Mouse (Mus musculus) kidney, postnatal 36 days (tissue): ENCODE measurements at regions not wholly inside any gene's neighbourhood (a gene's known extent, or its start where the extent isn't known, plus 50 kb on each side); places are given as distances from the start of the nearest gene placed in this dataset.
A peak's percentile ranks its signal among the peaks of the same experiment; 100 is the strongest.

Source experiments
- DNase-seq, 2 experiments: peaks; one replicate each; pipeline ENCODE4 v3.0.0; 2021 to 2022; ENCODE audit warnings: mixed read lengths in 2 of 2

DNA sequence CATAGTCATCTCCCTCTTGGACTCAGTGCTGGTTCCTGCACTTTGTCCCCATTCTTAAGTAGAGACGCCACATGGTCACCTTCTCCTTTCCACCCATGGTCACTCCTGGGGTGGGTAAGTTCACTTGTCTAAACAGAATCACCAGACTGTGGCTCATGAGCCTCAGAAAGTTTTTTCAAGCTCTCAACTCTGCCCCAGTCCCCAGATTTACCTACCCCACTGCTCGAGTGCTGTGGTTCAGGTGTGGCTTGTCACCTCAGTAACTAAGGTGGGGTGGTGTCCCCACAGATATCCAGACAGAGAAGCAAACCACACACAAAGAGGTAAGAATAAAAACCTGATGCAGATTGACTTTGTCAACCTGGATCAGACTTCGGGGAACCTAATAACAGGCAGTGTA is 87.6 kb downstream of the Rpl10-ps3 start:
- DNase-seq, result no peak

DNA sequence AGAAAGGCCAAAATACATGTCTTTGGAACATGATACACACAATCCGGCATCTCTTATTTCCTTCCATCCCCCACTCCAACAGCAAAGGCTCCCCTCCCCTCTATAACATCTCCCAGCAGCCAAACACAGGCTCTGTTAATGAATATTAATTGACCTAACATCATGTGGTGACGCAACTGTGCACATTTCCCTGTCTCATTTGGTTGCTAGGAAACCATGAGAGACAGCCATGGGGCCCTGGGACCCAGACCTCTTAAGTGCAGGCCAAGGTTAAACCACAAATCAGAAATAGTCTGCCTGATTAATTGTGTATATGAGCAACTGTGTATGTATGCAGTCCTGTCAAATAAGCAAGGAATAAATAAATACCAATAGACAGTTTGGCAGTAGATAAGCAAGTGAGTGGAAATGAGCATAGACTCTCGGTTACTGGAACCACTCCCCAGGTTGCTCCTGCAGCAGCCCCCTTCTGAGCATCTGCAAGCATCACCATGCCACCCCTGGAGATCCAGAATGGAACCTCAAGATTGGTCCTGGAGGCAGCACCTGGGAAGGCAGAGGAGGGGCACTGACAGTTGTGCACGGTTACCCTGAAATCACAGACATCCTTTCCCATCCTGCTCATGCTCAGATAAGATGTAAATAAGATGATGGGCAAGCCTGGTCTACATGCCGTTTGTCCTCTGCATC is 99.6 kb downstream of the Rpl10-ps3 start:
- no peak for DNase-seq

GRCm38 (mm10) chr9:50240923-50241322 is 103.8 kb downstream of the Rpl10-ps3 start:
- no peak for DNase-seq

DNA sequence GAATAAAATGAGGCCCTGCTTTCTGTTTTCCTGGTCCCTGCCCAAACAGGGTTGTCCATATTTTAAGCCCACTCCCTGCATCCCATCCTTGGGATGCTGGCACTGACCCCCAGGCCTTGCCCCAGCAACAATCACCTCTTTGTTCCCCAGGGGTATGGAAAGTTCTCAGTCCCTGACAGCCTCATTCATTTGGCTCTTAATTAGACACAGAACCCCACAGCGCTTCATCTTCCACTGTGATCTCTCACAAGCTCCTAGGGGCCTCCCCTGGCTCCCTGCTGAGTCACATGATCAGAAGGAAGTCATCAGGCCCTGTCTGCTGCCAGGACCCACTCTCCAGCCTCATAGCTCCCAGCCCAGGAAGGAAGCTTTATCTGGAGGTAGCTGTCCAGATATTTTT is 108.9 kb downstream of the Rpl10-ps3 start:
- peak in 1 of 2 experiments; percentile 8 for DNase-seq

DNA sequence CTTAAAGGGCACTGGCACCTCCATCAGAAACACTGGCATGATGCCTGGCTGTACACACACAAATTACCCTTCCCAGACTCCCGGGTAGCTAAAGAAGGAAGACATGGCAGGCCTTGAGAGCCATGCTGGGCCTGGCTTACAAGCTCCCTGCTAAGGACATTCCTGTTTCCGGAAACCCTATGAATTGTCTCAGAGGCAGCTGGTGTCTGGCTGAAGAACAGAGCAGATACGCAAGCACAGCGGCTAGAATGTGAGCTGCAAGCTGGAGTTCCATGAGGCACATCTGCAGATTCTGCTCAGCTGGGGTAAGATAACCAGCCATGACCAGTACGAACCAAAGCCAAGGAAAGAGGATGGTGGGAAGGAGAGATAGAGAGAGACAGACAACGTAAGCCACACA is 110.1 kb downstream of the Rpl10-ps3 start:
- DNase-seq, result no peak

DNA sequence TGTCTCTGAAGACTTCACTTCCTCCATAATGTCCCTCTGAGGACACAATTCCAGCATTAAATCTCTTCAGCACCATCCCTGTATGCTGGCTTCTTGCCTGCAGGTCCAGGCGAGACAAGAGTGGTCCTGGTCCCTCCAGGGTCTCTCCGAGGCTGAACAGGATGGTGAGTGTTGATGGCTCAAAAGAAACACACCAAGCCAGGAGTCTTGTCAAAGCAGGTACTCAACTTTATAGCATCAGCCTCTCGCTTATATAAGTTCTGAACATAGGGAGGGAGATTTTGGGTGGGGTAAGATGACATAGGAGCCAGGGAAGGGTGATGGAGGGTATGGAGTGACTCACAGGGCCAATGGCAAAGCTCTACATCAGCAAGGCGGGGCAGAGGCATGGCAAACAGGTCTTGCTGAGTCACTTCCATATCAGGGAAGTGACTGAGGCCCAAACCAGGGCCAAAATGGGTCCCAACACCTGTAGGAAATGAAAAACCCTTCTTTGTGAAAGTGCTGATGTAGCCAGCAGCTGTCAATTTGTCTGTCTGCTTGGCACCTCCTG is 111.7 kb downstream of the Rpl10-ps3 start:
- no peak for DNase-seq

DNA sequence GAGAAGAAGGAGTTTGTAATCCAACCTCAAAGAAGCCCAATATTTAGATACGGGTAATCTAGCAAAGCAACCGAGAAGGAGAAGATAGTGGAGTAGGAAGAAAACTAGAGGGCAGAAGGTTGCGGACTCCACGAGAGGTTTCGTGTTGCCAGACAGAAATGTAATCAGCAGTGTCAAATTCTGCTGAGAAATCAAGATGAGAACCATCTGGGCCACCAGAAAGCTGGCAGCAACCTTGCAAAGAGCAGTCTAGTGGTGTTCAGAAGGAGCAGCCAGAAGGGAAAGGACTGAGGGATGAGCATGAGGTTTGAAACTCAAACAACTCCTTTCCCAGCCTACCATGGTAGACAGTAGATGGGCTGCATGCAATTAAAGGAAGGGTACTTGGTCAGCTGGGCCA is 134.3 kb downstream of the Rpl10-ps3 start:
- no peak for DNase-seq

- DNase-seq, result no peak
Observed at GRCm38 (mm10) chr9:50199422-50200218, 145.1 kb downstream of the Rpl10-ps3 start.

- no peak for DNase-seq
Observed at GRCm38 (mm10) chr9:50192400-50193110, 152.2 kb downstream of the Rpl10-ps3 start.

- peak in 1 of 2 experiments; percentile 1 for DNase-seq
Observed at GRCm38 (mm10) chr9:50191136-50191535, 153.6 kb downstream of the Rpl10-ps3 start.

GRCm38 (mm10) chr9:50188576-50189070 is 156.1 kb downstream of the Rpl10-ps3 start:
- DNase-seq, result no peak

- no peak for DNase-seq
Observed at GRCm38 (mm10) chr9:50181360-50181759, 163.4 kb downstream of the Rpl10-ps3 start.

- no peak for DNase-seq
Observed at GRCm38 (mm10) chr9:50176131-50176530, 168.6 kb downstream of the Rpl10-ps3 start.

DNA sequence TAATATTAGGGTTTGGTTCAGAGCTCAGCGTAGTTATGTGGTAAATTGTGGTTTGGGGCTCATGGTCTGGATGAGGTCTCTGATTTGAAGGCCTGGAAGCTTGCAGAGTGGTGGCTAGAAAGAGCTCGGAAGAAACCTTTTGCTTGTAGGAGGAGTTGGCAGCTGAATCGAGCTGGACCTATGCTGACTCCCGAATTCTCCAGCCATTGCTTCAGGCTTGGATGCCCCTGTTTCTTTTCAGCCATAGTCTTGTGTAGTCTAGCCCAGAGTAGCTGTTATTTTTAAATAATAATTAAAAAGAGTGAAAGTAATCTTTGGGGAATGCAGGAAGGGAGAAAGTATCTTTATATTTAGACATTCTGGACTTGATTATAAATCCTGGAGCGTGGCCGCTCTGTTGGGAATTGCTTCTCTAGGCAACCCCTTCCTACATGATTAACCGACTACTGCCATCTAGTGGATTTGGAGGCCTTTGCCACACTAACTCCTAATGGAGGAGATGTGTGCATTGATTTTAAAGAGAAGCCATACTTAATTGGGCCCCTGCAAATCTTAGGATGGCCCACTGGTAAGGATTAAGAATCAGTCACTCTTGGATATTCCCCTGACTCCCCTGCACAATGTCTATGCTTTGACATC is 172.8 kb downstream of the Rpl10-ps3 start:
- DNase-seq, result peak; percentile 75 to 80

DNA sequence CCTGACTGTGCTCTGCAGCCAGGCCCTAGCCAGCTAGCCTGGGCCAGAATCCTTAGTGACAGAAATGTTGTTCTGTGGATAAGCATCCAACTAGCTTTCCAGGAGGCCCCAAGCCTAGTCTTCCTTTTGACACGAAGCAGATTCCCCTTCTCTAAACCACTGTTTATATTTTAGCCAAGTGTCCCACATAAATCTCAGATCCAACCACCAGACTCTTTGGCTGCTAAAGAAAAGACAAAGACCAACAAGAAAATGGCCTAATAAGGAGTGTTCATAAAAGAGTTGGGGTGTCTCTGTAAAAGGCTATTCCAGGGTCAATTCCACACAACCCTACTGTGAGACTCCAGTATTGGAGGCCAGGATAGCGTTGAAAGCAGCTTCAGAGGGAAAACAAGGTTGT is 173.6 kb downstream of the Rpl10-ps3 start:
- no peak for DNase-seq

GRCm38 (mm10) chr9:50170637-50171036 is 174.1 kb downstream of the Rpl10-ps3 start:
- no peak for DNase-seq

GRCm38 (mm10) chr9:50154618-50155017 is 190.2 kb downstream of the Rpl10-ps3 start:
- no peak for DNase-seq

- DNase-seq, result no peak
Observed at GRCm38 (mm10) chr9:50150091-50150490, 194.7 kb downstream of the Rpl10-ps3 start.

GRCm38 (mm10) chr9:50142756-50143155 is 202.0 kb downstream of the Rpl10-ps3 start:
- DNase-seq, result no peak

- DNase-seq, result no peak
Observed at GRCm38 (mm10) chr9:50142091-50142490, 202.7 kb downstream of the Rpl10-ps3 start.

DNA sequence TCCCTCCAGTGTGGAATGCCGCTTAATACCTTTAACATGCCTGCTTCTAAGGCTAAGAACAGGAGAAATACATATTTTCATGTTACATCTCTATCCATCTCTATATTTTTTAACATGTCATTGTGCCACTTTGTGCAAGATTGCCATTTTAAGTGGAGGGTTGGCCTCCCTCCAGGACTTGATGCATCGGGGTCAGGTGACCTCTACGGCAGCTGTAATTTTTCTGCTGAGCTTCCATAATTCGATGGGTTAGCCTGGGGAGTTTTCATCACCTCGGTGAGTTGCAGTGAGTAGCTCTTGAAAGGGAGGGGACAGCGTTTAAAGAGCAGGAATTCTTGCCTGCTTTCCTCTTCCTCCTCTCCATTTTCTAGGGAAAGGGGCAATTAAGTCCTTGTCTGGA is 203.6 kb downstream of the Rpl10-ps3 start:
- no peak for DNase-seq

DNA sequence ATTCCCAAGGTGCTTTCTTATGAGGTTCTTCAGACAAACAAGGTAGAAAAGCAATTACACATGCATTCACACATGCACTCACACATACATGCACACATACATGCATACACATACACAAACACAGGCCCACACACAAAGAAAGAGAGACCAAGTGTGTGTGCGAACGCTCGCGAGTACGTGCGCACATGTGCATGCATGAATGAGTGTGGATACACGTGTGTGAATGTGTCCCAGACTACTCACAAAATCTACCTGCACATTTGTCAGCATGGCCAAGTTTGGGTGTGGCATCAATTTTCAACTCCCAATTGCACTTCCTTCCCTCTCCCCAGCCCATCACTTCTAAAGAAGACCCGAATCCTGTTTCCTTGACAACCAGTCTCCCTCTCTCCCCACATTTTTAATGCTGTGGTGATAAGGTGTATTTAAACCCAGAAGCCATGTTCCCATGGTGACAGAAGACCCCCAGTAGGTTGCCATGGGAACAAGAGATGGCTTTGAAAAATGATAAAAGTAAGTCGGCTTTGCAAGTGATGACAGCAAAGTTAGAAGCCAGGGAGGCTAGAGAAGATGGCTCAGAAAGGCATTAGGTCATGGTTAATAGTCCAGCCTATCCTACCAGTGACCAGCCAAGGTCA is 206.3 kb downstream of the Rpl10-ps3 start:
- no peak for DNase-seq
